Mouse (Mus musculus) splenic B cell, adult 2 months (primary cell): ENCODE data around the gene Mlh3.
A peak's percentile ranks its signal among the peaks of the same experiment; 100 is the strongest.

Experiments used
- DNase-seq: peaks from one replicate; pipeline ENCODE4 v3.0.0-alpha.2; 2011; ENCODE audit warnings: low read depth, low spot score
- H3K27me3 ChIP-seq: 2 replicates; pipeline ENCODE4 v1.6.1; 2012; ENCODE audit warnings: mild to moderate bottlenecking, low read length, moderate library complexity, mixed read lengths; ENCODE audit not compliant: control insufficient read depth, poor library complexity, insufficient read depth, severe bottlenecking
- H3K36me3 ChIP-seq: 2 replicates; pipeline ENCODE4 v1.6.1; 2012; ENCODE audit warnings: mild to moderate bottlenecking, low read length, moderate library complexity, mixed read lengths; ENCODE audit not compliant: control insufficient read depth, poor library complexity, insufficient read depth, severe bottlenecking

The Mlh3 gene

DNA sequence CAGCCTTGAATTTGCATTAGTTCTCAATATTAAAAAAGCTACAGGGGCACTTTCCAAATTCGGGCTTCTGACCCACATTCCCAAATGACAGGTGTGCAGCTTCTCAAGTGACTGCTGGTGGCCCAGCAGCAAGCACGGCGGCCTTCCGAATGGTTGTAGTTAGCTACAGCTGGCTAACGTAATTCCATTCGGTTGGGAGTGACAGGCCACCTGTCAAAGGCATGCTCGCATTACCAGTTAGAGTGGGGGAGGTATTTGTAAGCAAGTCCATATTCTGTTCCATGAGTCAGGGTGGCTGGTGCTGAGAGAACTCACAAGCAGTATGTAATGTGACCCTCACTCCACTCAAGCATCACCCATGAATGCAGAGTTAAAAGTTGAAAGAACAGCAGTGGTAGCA is 43.2 kb downstream of the Mlh3 start:
- H3K27me3 ChIP-seq, result no peaks in the 10 kb centered on the region
- DNase-seq, result no peak
- peaks cover 4% of the 10 kb centered on the region for H3K36me3 ChIP-seq

DNA sequence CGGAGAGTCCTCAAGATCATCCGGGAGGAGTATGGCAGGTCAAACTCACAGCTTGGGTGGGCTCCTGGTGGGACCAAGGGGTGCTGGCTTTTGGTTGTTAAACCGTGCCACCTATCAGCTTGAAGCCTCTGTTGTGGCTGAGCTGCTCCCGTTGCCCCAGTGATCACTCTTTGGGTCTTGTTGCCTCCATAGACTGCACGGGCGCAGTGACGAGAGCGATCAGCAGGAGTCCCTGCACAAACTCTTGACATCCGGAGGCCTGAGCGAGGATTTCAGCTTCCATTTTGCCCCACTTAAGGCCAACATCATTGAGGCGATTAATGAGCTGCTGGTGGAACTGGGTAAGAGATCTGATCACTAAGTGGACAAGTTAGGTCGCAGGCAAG is 50.5 kb downstream of the Mlh3 start:
- H3K27me3 ChIP-seq, result no peaks in the 10 kb centered on the region
- peaks cover 4% of the 10 kb centered on the region for H3K36me3 ChIP-seq
- peak; percentile 40 for DNase-seq

- Histone ChIP-seq H3K36me3 (peaks cover 4% of the 10 kb centered on the region), H3K27me3 (no peaks in the 10 kb centered on the region)
- DNase-seq, result peak; percentile 97
Observed at GRCm38 (mm10) chr12:85219236-85219904, 51.0 kb downstream of the Mlh3 start, which contains the start of gene Eif2b2. Gene Eif2b2 (plus strand): TSS chr12:85219481.

GRCm38 (mm10) chr12:85217733-85218310 is 52.6 kb downstream of the Mlh3 start:
- Histone ChIP-seq H3K27me3 (no peaks in the 10 kb centered on the region), H3K36me3 (peaks cover 2% of the 10 kb centered on the region; the same call in 1 of the 2 replicates)
- DNase-seq, result no peak

DNA sequence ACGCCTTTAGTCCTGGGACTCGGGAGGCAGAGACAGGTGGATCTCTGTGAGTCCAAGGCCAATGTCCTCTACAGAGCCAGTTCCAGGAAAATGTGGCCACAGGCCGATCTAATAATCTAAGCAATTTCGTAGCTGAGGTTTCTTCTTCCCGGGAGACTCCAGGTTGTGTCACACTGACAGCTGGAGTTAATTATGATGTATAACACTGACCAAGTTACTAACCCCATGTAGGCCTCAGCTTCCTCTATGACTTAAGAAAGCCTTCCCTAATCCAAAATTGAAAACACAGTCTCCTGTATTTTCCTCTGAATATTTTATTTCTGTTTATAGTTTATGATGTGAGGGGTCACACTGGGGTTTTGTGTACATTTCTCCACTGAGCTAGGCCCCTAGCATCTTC is 55.4 kb downstream of the Mlh3 start:
- no peak for DNase-seq
- Histone ChIP-seq H3K36me3 (no peaks in the 10 kb centered on the region), H3K27me3 (no peaks in the 10 kb centered on the region)

DNA sequence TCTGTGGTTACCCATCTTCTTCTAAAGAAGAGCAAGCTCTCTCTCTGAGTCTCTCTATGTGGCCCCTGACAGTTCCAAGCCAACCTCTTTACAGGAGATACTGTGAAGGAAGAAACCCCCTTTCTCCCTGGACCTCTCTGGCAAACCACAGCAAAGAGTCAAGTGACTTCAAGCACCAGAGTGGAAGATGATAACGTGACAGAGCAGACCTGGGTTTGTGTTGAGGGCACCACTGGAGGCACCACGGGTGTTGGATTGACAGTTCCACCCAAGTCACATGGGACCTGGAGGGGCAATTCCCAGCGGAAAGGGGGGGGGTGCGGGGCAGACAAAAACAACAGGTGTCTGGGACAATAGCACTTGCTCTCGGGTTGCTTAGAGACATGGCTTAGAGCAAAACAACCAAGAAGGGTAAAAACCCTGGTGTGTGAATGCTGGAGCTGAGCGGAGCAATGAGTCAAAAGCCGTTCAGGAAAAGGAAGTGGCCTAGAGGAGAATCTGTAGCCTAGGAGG is 61.7 kb downstream of the Mlh3 start:
- Histone ChIP-seq H3K36me3 (no peaks in the 10 kb centered on the region), H3K27me3 (no peaks in the 10 kb centered on the region)
- peak; percentile 40 for DNase-seq

- no peaks in the 10 kb centered on the region for H3K27me3 ChIP-seq
- H3K36me3 ChIP-seq, result no peaks in the 10 kb centered on the region
- DNase-seq, result no peak
Observed at GRCm38 (mm10) chr12:85205425-85205824, 65.0 kb downstream of the Mlh3 start.

DNA sequence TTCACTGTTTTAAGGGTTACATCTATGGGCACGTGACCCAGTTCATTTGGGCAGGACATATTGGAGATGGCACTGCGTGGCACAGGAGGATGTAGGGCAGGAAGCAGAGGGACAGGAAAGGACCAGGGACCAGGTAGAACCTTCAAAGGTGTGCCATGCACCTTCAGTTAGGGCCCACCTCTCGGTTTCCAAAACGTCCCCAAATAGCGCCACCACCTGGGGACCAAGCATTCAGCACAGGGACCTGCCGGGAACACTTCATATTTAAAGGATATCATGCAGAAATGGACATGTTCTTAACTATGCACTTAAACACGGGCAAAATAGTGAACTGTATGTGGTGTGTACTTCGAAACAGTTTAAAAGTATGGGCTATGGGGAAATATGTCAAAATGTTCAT is 66.3 kb downstream of the Mlh3 start:
- DNase-seq, result no peak
- no peaks in the 10 kb centered on the region for H3K27me3 ChIP-seq
- no peaks in the 10 kb centered on the region for H3K36me3 ChIP-seq

GRCm38 (mm10) chr12:85203699-85204098 is 66.7 kb downstream of the Mlh3 start:
- DNase-seq, result no peak
- Histone ChIP-seq H3K36me3 (no peaks in the 10 kb centered on the region), H3K27me3 (no peaks in the 10 kb centered on the region)

DNA sequence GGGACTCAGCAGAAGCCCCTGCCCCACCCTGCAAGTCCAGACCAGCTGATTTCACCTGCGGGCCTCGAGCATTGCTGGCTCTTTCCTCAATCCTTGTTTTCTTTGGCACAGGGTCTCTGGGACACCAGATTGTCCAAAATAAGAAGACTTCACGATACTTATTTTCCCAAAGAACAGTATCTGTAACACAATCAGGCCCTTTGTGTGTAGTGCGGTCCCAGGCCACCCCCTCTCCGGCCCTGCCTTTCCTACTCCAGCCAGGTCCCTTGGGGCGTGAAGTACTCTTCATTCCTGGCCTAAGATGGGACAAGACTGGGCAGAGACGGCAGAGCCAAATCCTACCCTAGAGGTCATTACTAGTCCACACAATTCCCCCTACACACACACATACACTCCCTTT is 68.2 kb downstream of the Mlh3 start:
- no peak for DNase-seq
- Histone ChIP-seq H3K27me3 (no peaks in the 10 kb centered on the region), H3K36me3 (no peaks in the 10 kb centered on the region)

GRCm38 (mm10) chr12:85201830-85202147 is 68.6 kb downstream of the Mlh3 start:
- no peaks in the 10 kb centered on the region for H3K36me3 ChIP-seq
- no peak for DNase-seq
- H3K27me3 ChIP-seq, result no peaks in the 10 kb centered on the region

DNA sequence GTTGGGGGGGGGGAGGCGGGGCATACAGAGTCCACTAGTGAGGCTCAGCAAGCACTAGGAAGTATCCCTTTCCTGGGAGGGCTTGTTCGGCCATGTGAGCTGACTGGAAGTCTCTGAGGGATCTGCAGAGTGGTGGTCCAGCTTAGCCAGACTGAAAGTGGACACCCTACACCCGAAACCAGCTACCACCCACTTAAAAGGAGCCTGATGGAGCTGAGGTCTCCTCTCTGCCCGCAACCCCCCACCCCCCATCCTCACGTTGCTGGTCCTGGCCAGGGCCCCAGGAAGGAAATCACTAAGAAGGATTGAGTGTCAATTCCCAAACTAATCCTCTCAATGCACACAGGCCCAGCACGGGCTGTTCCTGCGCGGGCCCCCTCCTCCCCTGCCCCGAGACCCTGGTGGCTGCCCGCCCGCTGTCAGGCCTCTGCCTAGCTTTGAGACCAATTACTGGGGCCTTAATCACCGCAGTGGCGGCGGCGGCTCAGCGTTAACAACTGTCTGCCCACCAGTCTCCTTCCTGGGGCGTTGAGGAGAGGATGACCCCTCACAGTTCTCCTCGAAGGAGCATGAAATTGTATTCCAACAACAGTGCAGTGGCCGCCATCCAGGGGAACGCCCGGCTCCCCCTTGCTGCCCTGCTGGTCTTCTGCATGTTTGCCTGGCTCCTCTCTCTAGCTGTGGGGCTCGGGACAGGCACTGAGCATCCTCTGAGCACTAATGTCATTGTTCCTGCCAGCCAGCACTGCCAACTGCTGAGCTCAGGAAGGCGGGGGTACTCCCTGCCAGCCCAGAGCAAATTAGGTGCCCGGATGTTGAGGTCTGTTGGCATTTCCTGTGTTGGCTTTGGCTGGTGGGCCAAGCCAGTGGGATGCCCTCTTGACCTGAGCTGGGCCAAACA is 69.2 kb downstream of the Mlh3 start:
- Histone ChIP-seq H3K36me3 (no peaks in the 10 kb centered on the region), H3K27me3 (no peaks in the 10 kb centered on the region)
- no peak for DNase-seq

DNA sequence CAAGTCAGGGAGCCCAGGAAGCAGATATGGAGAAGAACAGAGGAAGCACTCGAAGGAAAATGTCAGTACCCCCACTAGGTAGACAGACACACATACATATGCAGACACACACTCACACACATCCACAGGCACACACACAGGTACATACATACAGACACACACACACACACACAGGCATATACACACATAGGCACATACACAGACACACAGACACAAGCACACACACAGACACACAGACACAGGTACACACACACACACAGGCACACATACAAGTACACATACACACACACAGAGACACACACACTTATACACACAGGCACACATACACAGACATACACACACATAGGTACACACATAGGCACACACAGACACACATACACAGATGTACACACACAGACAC is 70.4 kb downstream of the Mlh3 start:
- no peaks in the 10 kb centered on the region for H3K27me3 ChIP-seq
- no peaks in the 10 kb centered on the region for H3K36me3 ChIP-seq
- DNase-seq, result no peak

GRCm38 (mm10) chr12:85197936-85198335 is 72.5 kb downstream of the Mlh3 start:
- H3K36me3 ChIP-seq, result no peaks in the 10 kb centered on the region
- H3K27me3 ChIP-seq, result no peaks in the 10 kb centered on the region
- no peak for DNase-seq

DNA sequence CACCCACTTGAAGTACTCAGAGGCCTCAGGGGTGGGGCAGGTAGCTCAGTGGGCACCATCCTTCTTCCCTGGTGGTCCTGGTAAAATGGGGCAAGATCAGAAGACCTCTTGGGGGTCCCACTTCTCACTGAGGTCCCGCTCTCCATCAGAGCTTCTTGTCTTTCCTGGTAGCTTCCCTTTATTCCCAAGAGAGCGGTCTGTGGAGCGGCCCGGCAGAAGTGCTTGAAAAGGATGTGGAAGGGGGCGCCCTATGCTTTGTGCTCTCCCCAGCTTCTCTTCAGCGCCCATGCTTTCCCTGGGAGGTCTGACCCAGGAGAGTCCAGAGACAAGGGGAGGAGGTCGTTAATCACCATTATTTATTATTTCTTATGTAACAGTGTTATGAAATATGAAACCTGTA is 73.0 kb downstream of the Mlh3 start:
- Histone ChIP-seq H3K36me3 (no peaks in the 10 kb centered on the region), H3K27me3 (no peaks in the 10 kb centered on the region)
- no peak for DNase-seq
